Mouse (Mus musculus): ENCODE data around the gene Hephl1. TPM values are rescaled to one million over a fixed set of nuclear protein-coding genes. Genes with fewer than 3 reads are reported as not detected.
A peak's percentile ranks its signal among the peaks of the same experiment; 100 is the strongest.

Hephl1 gene
- polyA plus RNA-seq (2016; fragmentation: Nextera tagmentation; extraction: Ambion mirVana) = not detected in 2 replicates

DNA sequence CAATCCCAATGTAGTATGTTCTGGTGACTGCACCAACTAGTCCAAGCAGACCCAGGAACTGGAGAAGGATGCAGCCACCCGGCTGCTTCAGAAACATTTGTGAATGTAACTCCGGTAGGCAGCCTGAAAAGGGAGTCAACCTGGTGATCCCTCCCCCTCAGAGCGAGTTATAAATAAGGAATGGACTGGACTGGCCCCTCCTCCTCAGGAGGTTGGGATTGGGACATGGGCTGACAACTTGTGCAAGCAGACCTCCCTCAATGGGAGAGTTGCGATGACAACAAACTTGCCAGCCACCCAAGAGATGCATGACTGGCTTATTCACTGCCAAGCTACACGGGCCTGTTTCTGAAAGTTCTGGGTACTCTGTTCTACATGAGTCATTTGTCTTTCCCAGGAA, at the start of gene Hephl1:
Hephl1 (minus strand) TSS at position 101 of the 400 bp plus-strand sequence.
- no peak for DNase-seq (ENCODE audit: extremely low spot score, low spot score)
- Histone ChIP-seq H3K27ac (no peak within 1 kb of the TSS), H3K4me3 (no peak within 1 kb of the TSS), H3K36me3 (replicated peaks) (no peaks in the 10 kb centered on the region), H3K4me1 (peaks cover 14% of the 10 kb centered on the region; the same call in 1 of the 2 replicates), H3K27me3 (ENCODE audit: poor library complexity, severe bottlenecking) (no peaks in the 10 kb centered on the region), H3K9me3 (no peaks in the 10 kb centered on the region)
- WGBS = 88% methylated on average over 5 of the region's 5 CpGs

DNA sequence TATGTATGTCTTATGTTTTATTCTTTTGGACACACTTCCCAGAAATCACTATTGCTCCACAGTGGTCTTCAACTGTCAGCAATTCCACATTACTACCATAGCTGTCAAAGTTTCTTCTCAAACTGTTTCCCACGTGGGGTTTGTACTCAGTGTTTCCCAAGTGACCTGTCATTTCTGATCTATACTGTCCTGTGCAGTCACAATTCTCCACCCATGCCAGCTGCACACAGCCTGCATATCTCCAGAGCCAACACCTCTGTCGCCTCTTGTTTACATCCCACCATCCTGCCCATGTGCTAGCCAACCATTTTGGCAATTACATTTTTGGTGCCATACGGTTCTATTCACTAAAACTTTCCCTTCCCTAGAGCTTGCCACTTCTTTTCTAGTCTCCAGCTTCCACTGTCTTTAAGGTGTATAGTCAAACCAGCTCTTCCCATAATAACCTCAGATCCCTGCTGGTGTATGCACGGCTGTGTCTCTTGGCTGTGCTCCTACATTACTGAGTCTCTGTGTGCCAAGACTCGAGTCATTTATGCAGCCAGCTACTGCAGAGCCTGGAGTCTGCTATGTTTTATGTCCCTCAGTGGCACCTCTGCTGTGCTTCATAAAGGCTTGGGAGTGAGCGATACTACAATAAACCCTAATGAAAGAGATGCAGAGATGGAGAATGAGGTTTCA, 37.5 kb upstream of the Hephl1 start:
- H3K27ac ChIP-seq = no peak overlapping the region
- no peak overlapping the region for H3K4me3 ChIP-seq
- no peaks in the 10 kb centered on the region for H3K36me3 ChIP-seq (replicated peaks)
- H3K4me1 ChIP-seq = no peaks in the 10 kb centered on the region
- 85% methylated on average over 6 of the region's 6 CpGs for WGBS
- H3K27me3 ChIP-seq (ENCODE audit: poor library complexity, severe bottlenecking) = no peaks in the 10 kb centered on the region
- H3K9me3 ChIP-seq = no peaks in the 10 kb centered on the region
- DNase-seq (ENCODE audit: extremely low spot score, low spot score) = no peak

DNA sequence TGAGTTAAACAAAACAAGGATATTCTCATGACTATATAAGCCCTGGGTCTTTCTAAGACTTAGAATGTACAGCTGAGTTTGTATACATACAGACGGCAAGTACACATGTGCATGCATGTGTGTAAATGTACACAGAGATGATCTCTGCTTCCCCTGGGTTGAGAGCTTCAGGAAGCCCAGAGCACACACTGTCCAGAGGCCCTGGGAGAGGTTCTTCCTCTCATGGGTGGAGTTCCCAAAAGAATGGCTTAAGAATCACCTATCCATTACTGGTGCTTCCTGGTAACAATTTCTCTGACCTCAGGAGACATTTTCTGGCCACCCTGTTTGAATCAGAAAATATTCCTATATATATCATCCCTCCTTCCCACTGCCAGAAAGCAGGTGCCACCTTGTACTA, 28.6 kb upstream of the Hephl1 start:
- no peaks in the 10 kb centered on the region for H3K36me3 ChIP-seq (replicated peaks)
- no peak overlapping the region for H3K27ac ChIP-seq
- H3K9me3 ChIP-seq = no peaks in the 10 kb centered on the region
- H3K4me3 ChIP-seq = no peak overlapping the region
- DNase-seq (ENCODE audit: extremely low spot score, low spot score) = no peak
- H3K4me1 ChIP-seq = no peaks in the 10 kb centered on the region
- WGBS = 86% methylated on average over 1 of the region's 1 CpGs
- H3K27me3 ChIP-seq (ENCODE audit: poor library complexity, severe bottlenecking) = no peaks in the 10 kb centered on the region

DNA sequence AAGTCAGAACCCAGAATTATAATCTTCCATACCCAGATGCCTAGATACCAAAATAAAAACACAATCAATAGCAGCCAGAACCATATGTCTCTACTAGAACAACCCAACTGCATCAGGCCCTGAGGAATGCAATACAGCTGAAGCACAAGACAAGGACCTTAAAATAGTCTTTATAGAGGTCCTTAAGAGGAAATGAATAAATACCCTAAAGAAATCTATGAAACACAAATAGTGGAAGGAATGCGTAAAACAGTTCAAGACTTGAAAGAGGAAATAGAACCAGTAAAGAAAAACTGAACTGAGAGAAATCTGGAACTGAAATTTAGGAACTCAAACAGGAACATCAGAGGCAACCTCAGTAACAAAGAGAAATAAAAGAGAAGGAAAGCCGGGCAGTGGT, 14.0 kb upstream of the Hephl1 start:
- Histone ChIP-seq H3K4me1 (no peaks in the 10 kb centered on the region), H3K9me3 (no peaks in the 10 kb centered on the region), H3K27me3 (ENCODE audit: poor library complexity, severe bottlenecking) (no peaks in the 10 kb centered on the region), H3K27ac (no peak overlapping the region), H3K36me3 (replicated peaks) (no peaks in the 10 kb centered on the region), H3K4me3 (no peak overlapping the region)
- 93% methylated on average over 2 of the region's 2 CpGs for WGBS
- no peak for DNase-seq (ENCODE audit: extremely low spot score, low spot score)

DNA sequence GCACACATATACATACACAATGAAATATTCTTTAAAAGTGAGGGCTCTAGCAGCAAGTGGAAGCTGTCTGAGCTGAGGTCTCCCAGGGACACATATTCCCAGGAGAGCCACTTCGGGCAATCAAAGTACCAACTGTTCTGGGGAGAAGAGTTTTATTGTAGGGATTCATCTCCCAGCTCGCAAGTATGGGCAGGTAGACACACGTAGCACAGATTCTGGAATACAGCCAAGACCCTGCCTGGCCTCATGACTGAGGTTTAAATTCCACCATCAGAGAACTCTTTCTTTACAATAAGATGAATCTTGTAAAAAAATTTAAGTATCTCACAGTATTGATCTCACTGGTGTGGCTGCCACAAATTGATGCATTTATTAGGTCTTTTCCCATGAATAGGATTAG, 10.5 kb upstream of the Hephl1 start:
- Histone ChIP-seq H3K4me3 (no peak overlapping the region), H3K27me3 (ENCODE audit: poor library complexity, severe bottlenecking) (no peaks in the 10 kb centered on the region), H3K9me3 (no peaks in the 10 kb centered on the region), H3K27ac (no peak overlapping the region), H3K4me1 (peaks cover 7% of the 10 kb centered on the region; the same call in 1 of the 2 replicates), H3K36me3 (replicated peaks) (no peaks in the 10 kb centered on the region)
- WGBS = 85% methylated on average over 3 of the region's 3 CpGs
- DNase-seq (ENCODE audit: extremely low spot score, low spot score) = no peak

DNA sequence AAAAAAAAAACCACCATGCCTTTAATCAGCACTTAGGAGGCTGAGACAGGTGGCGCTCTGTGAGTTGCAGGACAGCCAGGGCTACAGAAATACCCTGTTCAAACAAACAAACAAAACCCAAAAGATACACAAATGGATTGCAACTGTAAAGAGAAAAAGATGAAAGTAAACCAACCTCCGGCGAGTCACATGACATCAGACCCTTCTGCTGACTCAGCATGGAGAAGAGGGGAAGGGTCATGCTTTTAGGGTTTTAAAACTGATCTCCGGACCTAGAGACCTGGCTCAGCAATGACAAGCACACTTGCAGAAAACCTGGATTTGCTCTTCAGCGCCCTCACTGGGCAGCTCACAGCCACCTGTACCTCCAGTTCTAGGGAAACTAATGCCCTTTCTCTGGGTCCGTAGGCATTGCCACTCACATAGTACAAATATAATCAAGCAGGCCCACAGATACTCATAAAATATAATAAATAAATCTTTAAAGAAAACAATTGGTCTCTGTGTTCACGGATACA, 9.0 kb upstream of the Hephl1 start:
- Histone ChIP-seq H3K9me3 (no peaks in the 10 kb centered on the region), H3K27ac (no peak overlapping the region), H3K4me3 (no peak overlapping the region), H3K27me3 (ENCODE audit: poor library complexity, severe bottlenecking) (no peaks in the 10 kb centered on the region), H3K36me3 (replicated peaks) (no peaks in the 10 kb centered on the region), H3K4me1 (peaks cover 7% of the 10 kb centered on the region; the same call in 1 of the 2 replicates)
- no peak for DNase-seq (ENCODE audit: extremely low spot score, low spot score)
- WGBS = 59% methylated on average over 7 of the region's 7 CpGs

DNA sequence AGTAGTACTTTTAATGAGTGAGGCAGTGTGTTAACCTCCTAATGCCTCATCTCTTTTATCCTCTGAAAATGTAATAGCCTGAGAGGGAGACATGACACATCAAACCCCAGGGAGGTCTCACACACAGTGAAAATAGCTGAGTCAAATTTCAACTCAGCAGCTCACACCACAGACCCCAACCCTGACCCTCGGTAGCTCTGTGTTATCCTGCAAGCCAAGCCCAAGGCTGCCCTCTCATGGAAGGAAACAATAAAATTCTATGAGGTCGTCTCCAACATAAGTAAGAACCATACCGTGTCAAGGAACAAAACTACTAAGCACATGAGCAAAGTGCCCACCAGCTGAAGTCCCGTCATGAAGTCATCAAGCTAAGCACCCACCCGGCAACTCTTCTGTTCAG, 8.3 kb upstream of the Hephl1 start:
- Histone ChIP-seq H3K27ac (no peak overlapping the region), H3K4me3 (no peak overlapping the region), H3K36me3 (replicated peaks) (no peaks in the 10 kb centered on the region), H3K9me3 (no peaks in the 10 kb centered on the region), H3K4me1 (peaks cover 7% of the 10 kb centered on the region; the same call in 1 of the 2 replicates), H3K27me3 (ENCODE audit: poor library complexity, severe bottlenecking) (no peaks in the 10 kb centered on the region)
- DNase-seq (ENCODE audit: extremely low spot score, low spot score) = no peak
- WGBS = 62% methylated on average over 5 of the region's 5 CpGs

DNA sequence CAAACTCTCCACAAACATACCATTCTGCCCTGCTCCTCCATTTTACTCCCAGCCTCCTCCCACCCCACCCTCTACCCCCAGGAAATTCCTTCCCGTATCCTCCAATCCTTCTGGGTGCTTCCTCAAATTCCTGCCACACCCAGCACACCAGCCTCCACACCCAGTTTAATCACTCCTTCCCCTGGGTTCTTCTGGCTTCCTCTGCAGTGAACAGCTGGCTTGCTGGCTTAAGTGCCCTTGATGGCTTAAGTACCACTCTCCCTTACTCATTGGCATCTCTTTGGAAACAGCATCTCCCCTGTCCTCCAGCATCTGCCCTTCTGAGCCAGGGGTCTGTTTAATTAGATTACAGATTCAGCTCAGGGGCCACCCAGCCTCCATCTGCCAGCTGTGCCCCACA, 7.6 kb upstream of the Hephl1 start:
- no peak overlapping the region for H3K4me3 ChIP-seq
- no peak for DNase-seq (ENCODE audit: extremely low spot score, low spot score)
- 72% methylated on average over 1 of the region's 1 CpGs for WGBS

DNA sequence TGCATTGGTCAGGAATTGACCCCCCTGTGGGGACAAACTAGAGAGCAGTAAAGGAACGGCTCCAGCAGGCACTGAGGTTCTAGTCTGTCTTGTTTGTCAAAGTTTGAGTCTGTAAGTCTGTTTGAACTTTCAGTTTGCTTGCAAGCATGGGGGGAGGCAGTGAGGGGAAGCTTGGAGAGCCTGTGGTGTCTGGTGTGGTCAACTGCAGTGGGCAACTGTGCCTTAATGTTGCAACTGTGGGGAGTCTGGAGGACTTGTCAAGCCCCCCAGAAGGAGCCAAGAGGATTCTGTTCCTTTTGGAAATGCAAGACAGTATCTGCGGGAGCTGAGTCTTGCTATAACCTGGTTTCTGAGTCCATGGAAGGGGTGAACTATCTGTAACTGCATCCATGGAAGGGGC, 4.3 kb upstream of the Hephl1 start:
- DNase-seq (ENCODE audit: extremely low spot score, low spot score) = no peak
- Histone ChIP-seq H3K27ac (no peak overlapping the region), H3K9me3 (no peaks in the 10 kb centered on the region), H3K36me3 (replicated peaks) (no peaks in the 10 kb centered on the region), H3K4me1 (peaks cover 16% of the 10 kb centered on the region), H3K27me3 (ENCODE audit: poor library complexity, severe bottlenecking) (no peaks in the 10 kb centered on the region), H3K4me3 (no peak overlapping the region)
- 94% methylated on average over 2 of the region's 2 CpGs for WGBS

More for the DNA sequence above, 7.6 kb upstream of the Hephl1 start:
- Histone ChIP-seq H3K36me3 (replicated peaks) (no peaks in the 10 kb centered on the region), H3K9me3 (no peaks in the 10 kb centered on the region), H3K27me3 (ENCODE audit: poor library complexity, severe bottlenecking) (no peaks in the 10 kb centered on the region), H3K27ac (no peak overlapping the region), H3K4me1 (peaks cover 7% of the 10 kb centered on the region)

DNA sequence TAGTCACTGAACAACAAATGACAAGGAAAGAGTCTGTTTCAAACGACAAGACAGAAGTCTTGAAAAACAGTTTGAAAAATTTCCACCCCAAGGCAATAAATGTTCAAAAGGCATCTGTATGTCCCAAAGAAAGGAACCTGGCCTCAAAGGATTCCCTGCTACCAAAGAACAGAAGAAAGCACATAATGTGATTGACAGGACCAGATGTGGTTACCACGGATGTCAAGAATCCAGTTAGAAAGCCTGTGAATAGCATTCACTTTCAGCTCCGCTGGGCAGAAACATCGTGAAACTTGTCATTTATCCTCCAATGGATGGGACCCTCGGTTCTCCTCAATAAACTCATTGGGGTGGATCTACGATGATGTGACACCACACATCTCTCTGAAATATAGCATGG, 2.2 kb upstream of the Hephl1 start:
- Histone ChIP-seq H3K36me3 (replicated peaks) (no peaks in the 10 kb centered on the region), H3K4me3 (no peak overlapping the region), H3K4me1 (peaks cover 9% of the 10 kb centered on the region; the same call in 1 of the 2 replicates), H3K27ac (0 out of 2 replicates have a peak overlapping the region, but pooled peaks have one; percentile 8), H3K27me3 (ENCODE audit: poor library complexity, severe bottlenecking) (no peaks in the 10 kb centered on the region), H3K9me3 (no peaks in the 10 kb centered on the region)
- no peak for DNase-seq (ENCODE audit: extremely low spot score, low spot score)
- WGBS = 45% methylated on average over 6 of the region's 6 CpGs

DNA sequence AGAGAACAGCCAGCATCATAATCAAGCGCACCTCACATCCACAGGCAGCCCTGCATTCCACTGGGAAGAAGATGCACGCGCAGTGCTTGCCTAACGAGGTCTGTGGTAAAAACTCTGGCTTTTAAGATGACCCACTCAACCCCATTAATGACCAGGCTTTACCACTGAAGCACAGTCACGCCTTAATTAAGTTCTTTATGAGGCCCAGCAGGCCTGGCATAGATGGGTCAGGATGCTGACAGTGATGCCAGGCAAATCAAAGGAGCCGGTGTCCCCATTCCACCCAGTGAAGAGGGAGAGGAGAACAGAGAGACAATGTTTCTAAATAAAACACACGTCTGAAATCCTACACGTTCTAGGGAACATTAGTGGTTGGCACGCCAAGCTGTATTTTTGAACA, 3.8 kb downstream of the Hephl1 start:
- H3K27me3 ChIP-seq (ENCODE audit: poor library complexity, severe bottlenecking) = no peaks in the 10 kb centered on the region
- no peak overlapping the region for H3K4me3 ChIP-seq
- H3K9me3 ChIP-seq = no peaks in the 10 kb centered on the region
- WGBS = 70% methylated on average over 9 of the region's 9 CpGs
- no peaks in the 10 kb centered on the region for H3K36me3 ChIP-seq (replicated peaks)
- DNase-seq (ENCODE audit: extremely low spot score, low spot score) = no peak
- no peak overlapping the region for H3K27ac ChIP-seq
- H3K4me1 ChIP-seq = peaks cover 5% of the 10 kb centered on the region; the same call in 1 of the 2 replicates

DNA sequence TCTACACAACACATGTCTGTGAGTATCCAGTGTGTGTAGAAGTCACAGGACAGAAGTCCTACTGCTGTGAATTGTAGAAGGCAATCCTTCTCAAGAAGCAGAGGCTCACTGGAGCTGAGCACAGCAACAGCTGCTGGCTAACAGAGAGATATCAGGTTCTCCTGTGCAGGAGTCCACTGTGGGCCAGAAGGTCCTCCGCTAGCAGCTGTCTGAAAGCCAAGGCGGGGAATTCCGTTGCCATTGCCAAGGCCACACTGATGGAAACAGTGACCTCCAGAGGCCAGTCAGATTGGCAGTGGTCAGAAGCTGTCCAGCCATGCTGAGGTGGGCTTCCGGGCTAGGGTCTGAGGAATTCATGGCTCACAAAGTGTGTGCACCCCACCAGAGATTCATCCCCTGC, 6.8 kb downstream of the Hephl1 start:
- Histone ChIP-seq H3K36me3 (replicated peaks) (no peaks in the 10 kb centered on the region), H3K27ac (no peak overlapping the region), H3K4me3 (no peak overlapping the region), H3K9me3 (no peaks in the 10 kb centered on the region), H3K27me3 (ENCODE audit: poor library complexity, severe bottlenecking) (no peaks in the 10 kb centered on the region), H3K4me1 (peaks cover 5% of the 10 kb centered on the region; the same call in 1 of the 2 replicates)
- no peak for DNase-seq (ENCODE audit: extremely low spot score, low spot score)
- 85% methylated on average over 4 of the region's 4 CpGs for WGBS

DNA sequence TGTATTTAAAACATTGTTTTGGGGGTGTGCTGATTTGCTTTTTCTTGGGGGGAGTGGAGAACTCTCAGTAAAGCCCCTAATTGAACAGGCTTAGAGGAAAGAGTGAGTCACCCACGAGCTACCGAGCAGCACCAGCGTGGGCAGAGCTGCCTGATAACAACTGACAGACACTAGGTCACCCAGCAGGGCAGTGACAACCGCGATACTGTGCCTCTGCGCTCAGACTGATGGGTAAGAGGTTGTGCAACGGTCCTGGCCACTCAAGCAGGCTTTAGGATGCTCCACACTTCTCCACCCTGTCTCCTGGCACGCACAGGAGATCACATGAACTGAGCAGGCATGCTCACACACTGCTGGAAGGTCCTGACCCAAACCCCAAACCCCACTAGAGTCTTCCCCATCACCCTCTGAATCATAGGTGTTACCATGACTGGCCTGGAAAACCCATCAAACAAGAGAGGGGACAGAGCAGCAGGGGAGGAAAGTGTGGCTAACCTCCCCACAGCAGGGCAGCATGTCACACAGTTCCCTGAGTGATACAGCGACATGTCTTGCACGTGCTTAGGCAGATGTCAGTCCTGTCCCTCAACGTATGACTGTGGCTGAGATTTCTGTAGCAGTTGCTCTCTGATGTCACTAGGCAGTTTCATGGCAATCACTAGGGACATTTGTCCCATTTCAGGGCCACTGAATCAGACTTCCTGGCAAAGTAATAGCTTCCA, 8.2 kb downstream of the Hephl1 start:
- WGBS = 79% methylated on average over 11 of the region's 11 CpGs
- no peaks in the 10 kb centered on the region for H3K27me3 ChIP-seq (ENCODE audit: poor library complexity, severe bottlenecking)
- no peaks in the 10 kb centered on the region for H3K9me3 ChIP-seq
- peaks cover 5% of the 10 kb centered on the region; the same call in 1 of the 2 replicates for H3K4me1 ChIP-seq
- H3K27ac ChIP-seq = no peak overlapping the region
- H3K4me3 ChIP-seq = no peak overlapping the region
- H3K36me3 ChIP-seq (replicated peaks) = no peaks in the 10 kb centered on the region
- no peak for DNase-seq (ENCODE audit: extremely low spot score, low spot score)
